Mouse (Mus musculus): Measurements from ENCODE around the gene Prune1. TPM values are rescaled to one million over a fixed set of nuclear protein-coding genes. Genes with fewer than 3 reads are reported as not detected.

Prune1 gene
- polyA plus RNA-seq, 1 experiment from 2014 or later: 14.5 TPM

DNA sequence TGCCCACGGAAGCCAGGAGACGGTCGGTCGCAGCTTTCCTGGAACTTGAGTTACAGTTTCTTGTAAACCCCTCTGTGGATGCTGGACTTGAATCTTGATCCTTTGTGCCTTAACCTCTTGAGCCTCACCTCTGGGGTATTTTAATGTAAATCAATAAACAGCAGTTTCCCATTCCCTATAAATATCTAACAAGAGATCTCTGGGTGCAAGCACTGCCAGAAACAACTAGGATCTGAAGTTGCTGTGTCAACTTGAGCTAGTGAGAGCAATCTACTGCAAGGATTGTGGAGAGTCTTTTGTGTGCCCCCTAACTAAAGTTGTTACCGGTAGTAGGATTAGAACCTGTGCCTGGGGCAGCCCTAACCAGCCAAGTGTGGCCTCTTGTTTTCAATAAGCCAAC is 3.5 kb upstream of the Prune1 start:
- WGBS: 93% methylated on average over 5 of the region's 5 CpGs

DNA sequence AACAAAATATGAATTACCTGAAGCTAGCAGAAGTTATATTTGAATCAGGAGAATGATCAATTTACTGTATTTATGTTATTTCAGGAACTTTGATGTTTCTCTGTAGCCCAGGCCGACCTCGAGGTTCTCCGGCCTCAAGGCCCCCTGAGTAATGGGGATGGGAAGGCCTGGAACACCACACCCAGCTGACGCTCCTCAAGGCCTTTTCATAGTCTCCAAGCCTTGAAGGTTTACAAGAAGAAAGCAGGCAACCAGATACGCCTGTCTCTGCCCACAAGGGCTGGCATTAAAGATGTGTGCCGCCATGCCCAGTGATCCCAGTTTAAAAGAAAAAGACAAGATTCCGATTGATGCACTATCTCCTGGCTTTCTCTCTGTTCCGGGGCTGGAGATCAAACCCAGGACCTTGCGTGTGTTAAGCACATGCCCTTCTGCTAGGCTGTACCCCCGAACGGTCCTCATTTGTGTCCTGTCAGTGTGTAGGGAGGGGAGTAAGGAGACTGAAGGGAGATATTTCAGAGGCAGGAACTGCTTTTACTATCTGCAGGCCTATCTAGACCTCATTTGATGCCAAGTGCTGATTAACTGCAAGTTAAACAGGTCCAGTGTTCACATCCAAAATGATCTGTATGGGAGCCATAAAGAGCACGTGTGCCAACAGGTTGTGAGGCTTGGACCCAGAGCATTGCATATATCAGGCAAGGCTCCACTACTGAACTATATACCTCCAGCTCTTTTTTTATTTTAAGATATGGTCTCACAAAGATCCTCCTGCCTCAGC is 2.8 kb upstream of the Prune1 start:
- WGBS: 79% methylated on average over 12 of the region's 12 CpGs

More for the DNA sequence above, 3.5 kb upstream of the Prune1 start:
- H3K4me2 ChIP-seq (replicated peaks; ENCODE audit: low read depth, low read length): no peak overlapping the region
- peaks cover 19% of the 10 kb centered on the region; the same call in 1 of the 2 replicates for H3K4me1 ChIP-seq (ENCODE audit: insufficient read depth, low read depth, low read length)
- no peaks in the 10 kb centered on the region for H3K27me3 ChIP-seq (replicated peaks; ENCODE audit: insufficient read depth, low read length)
- no peak overlapping the region for H3K9ac ChIP-seq (replicated peaks; ENCODE audit: low read depth)
- TF ChIP-seq CTCF (IDR thresholded peaks at IDR 0.05) (no peak), EP300 (IDR thresholded peaks at IDR 0.05) (no peak)
- H3K9me3 ChIP-seq (ENCODE audit: low read length): no peaks in the 10 kb centered on the region
- H3K4me3 ChIP-seq (ENCODE audit: low read depth, low read length): no peak overlapping the region
- DNase-seq (ENCODE audit: low spot score) (no peak), ATAC-seq (no peak)
- H3K36me3 ChIP-seq (ENCODE audit: insufficient read depth, low read length): peaks cover 18% of the 10 kb centered on the region; the same call in 1 of the 2 replicates
- peak overlapping the region; percentile 10; the same call in 1 of the 2 replicates for H3K27ac ChIP-seq (ENCODE audit: low read length)

DNA sequence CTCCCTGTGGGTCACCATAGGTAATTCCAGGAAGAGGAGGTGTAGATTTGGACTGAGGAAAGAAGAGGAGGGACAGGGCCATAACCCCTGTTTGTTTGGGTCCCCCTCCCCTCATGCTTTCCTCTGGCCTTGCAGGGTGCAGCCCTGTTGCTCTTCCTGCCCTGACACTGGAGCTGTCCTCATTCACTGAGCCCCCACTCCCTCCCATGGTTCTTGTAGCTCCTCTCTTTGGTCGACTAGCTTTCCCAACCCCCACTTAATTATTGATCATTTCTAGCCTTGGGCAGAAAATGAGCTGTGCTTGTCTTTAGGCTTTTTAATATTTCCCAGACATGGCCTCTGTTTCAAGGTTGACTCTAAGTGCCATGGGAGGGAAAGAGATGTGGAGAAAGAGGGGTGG is 2.2 kb upstream of the Prune1 start:
- H3K9me3 ChIP-seq (ENCODE audit: low read length): no peaks in the 10 kb centered on the region
- H3K27ac ChIP-seq (ENCODE audit: low read length): peak overlapping the region; percentile 99
- peak overlapping the region; percentile 86; the same call in 1 of the 2 replicates for H3K9ac ChIP-seq (replicated peaks; ENCODE audit: low read depth)
- 4% methylated on average over 1 of the region's 1 CpGs for WGBS
- peaks cover 19% of the 10 kb centered on the region; the same call in 1 of the 2 replicates for H3K4me1 ChIP-seq (ENCODE audit: insufficient read depth, low read depth, low read length)
- peaks cover 13% of the 10 kb centered on the region; the same call in 1 of the 2 replicates for H3K36me3 ChIP-seq (ENCODE audit: insufficient read depth, low read length)
- H3K4me2 ChIP-seq (replicated peaks; ENCODE audit: low read depth, low read length): peak overlapping the region; percentile 74
- no peaks in the 10 kb centered on the region for H3K27me3 ChIP-seq (replicated peaks; ENCODE audit: insufficient read depth, low read length)
- DNase-seq (ENCODE audit: low spot score) (no peak), ATAC-seq (no peak)
- H3K4me3 ChIP-seq (ENCODE audit: low read depth, low read length): peak overlapping the region; percentile 77
- no peak for TF ChIP-seq CTCF (IDR thresholded peaks at IDR 0.05)
- no peak for TF ChIP-seq EP300 (IDR thresholded peaks at IDR 0.05)

More for the DNA sequence above, 2.8 kb upstream of the Prune1 start:
- H3K27ac ChIP-seq (ENCODE audit: low read length): no peak overlapping the region
- H3K36me3 ChIP-seq (ENCODE audit: insufficient read depth, low read length): peaks cover 15% of the 10 kb centered on the region; the same call in 1 of the 2 replicates
- ATAC-seq (no peak), DNase-seq (ENCODE audit: low spot score) (no peak)
- H3K27me3 ChIP-seq (replicated peaks; ENCODE audit: insufficient read depth, low read length): no peaks in the 10 kb centered on the region
- H3K4me3 ChIP-seq (ENCODE audit: low read depth, low read length): no peak overlapping the region
- TF ChIP-seq CTCF (IDR thresholded peaks at IDR 0.05) (no peak), EP300 (IDR thresholded peaks at IDR 0.05) (no peak)
- H3K4me2 ChIP-seq (replicated peaks; ENCODE audit: low read depth, low read length): peak overlapping the region; percentile 74
- H3K9me3 ChIP-seq (ENCODE audit: low read length): no peaks in the 10 kb centered on the region
- H3K4me1 ChIP-seq (ENCODE audit: insufficient read depth, low read depth, low read length): peaks cover 19% of the 10 kb centered on the region; the same call in 1 of the 2 replicates
- no peak overlapping the region for H3K9ac ChIP-seq (replicated peaks; ENCODE audit: low read depth)

DNA sequence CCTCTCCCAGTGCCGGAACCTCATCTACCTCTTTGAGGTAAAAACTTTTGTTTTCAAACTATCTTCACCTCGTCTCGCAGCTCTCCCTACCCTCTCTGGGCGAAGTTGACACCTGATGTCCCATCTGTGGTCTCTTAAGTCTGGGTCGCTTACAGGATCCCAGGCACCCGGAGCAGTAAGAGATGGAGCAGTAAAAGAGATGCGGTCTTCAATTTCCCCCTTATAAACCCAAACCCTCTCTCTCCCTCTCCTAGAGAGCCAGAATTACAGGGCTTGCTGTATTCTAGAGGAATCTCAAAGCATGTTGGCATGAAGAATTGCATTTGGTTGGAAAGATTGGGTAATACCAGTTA is 1.7 kb upstream of the Prune1 start:
- no peak for TF ChIP-seq EP300 (IDR thresholded peaks at IDR 0.05)
- TF ChIP-seq CTCF (IDR thresholded peaks at IDR 0.05): no peak
- Histone ChIP-seq H3K4me2 (replicated peaks; ENCODE audit: low read depth, low read length) (peak overlapping the region; percentile 74), H3K36me3 (ENCODE audit: insufficient read depth, low read length) (peaks cover 10% of the 10 kb centered on the region; the same call in 1 of the 2 replicates), H3K27ac (ENCODE audit: low read length) (peak overlapping the region; percentile 99), H3K9me3 (ENCODE audit: low read length) (no peaks in the 10 kb centered on the region), H3K27me3 (replicated peaks; ENCODE audit: insufficient read depth, low read length) (no peaks in the 10 kb centered on the region), H3K4me1 (ENCODE audit: insufficient read depth, low read depth, low read length) (peaks cover 19% of the 10 kb centered on the region; the same call in 1 of the 2 replicates), H3K9ac (replicated peaks; ENCODE audit: low read depth) (peak overlapping the region; percentile 86), H3K4me3 (ENCODE audit: low read depth, low read length) (peak overlapping the region; percentile 77)
- 3% methylated on average over 7 of the region's 7 CpGs for WGBS
- DNase-seq (ENCODE audit: low spot score): peak; percentile 53
- no peak for ATAC-seq

DNA sequence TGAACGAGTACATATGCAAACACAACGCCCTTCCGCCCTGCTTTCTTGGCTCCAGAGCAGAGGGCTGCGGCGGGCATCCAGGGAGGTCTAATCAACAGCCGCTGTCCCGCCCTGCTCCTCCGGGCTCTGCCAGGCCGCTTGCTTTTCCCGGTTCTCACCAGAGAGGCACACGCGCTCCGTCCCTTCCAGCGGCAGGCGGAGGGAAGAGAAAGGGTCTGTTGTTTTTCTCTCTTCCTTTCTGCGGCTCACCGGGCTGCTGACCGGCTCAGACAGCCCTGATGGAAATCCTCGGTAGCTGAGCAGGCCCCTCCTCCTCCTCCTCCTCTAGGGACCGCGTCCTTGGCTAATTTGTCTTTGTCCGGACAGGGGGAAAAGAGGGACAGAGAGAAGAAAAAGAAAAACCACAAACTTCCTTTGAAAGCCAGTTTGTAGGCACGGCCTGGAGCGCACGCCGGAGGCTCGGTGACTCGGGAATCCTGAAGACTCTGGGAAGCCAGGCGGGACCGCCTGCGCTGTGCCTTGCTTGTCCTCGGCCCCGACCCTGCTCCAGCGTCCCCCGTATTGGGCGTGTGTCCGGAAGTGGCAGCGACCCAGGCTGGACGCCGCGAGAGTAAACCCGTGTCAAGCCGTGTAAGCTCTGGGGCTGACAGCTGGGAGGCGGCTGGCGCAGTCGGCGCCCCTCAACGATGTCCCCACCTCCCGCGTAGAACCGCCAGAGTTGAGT is 1.2 kb upstream of the Prune1 start:
- Histone ChIP-seq H3K36me3 (ENCODE audit: insufficient read depth, low read length) (peaks cover 6% of the 10 kb centered on the region; the same call in 1 of the 2 replicates), H3K27ac (ENCODE audit: low read length) (peak overlapping the region; percentile 99), H3K4me1 (ENCODE audit: insufficient read depth, low read depth, low read length) (peaks cover 19% of the 10 kb centered on the region; the same call in 1 of the 2 replicates), H3K27me3 (replicated peaks; ENCODE audit: insufficient read depth, low read length) (no peaks in the 10 kb centered on the region), H3K4me2 (replicated peaks; ENCODE audit: low read depth, low read length) (peak overlapping the region; percentile 74), H3K9me3 (ENCODE audit: low read length) (no peaks in the 10 kb centered on the region), H3K9ac (replicated peaks; ENCODE audit: low read depth) (peak overlapping the region; percentile 86), H3K4me3 (ENCODE audit: low read depth, low read length) (peak overlapping the region; percentile 77)
- DNase-seq (ENCODE audit: low spot score): peak; percentile 93
- under 1% methylated on average over 50 of the region's 51 CpGs for WGBS
- peak; percentile 78 for ATAC-seq
- TF ChIP-seq CTCF (IDR thresholded peaks at IDR 0.05) (peak; percentile 64), EP300 (IDR thresholded peaks at IDR 0.05) (no peak; the same call in 1 of the 2 replicates)

DNA sequence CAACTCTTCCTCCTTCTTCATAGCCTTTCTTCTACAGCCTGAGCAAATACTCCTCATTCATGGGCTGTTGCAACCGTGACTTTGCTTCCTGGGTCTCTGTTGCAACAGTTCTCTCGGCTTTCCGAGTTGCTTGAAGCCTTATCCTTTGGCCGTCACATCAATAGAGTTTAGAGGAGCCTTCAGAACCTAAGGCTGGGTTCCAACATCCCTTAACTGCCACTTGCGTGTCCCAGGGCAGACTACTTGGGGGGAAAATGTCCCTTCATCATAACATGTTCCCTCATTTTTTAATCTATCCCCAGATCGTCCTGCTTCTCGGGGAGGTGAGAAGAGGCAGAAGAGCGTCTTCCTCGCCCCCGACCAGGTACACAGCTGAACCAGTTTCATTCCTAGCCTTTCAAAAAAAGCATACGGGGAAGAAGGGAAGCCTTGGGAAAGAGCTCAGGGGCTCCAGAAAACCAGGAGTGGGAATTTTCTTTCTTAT is 547 bp upstream of the Prune1 start:
- Histone ChIP-seq H3K27me3 (replicated peaks; ENCODE audit: insufficient read depth, low read length) (no peaks in the 10 kb centered on the region), H3K9me3 (ENCODE audit: low read length) (no peaks in the 10 kb centered on the region), H3K27ac (ENCODE audit: low read length) (peak overlapping the region; percentile 99), H3K4me2 (replicated peaks; ENCODE audit: low read depth, low read length) (peak overlapping the region; percentile 74), H3K4me1 (ENCODE audit: insufficient read depth, low read depth, low read length) (peaks cover 19% of the 10 kb centered on the region; the same call in 1 of the 2 replicates), H3K9ac (replicated peaks; ENCODE audit: low read depth) (peak overlapping the region; percentile 86), H3K4me3 (ENCODE audit: low read depth, low read length) (peak overlapping the region; percentile 77), H3K36me3 (ENCODE audit: insufficient read depth, low read length) (0 out of 2 replicates have a peak, but pooled peaks cover under 1% of the 10 kb centered on the region)
- DNase-seq (ENCODE audit: low spot score) (peak; percentile 95), ATAC-seq (peak; percentile 58)
- TF ChIP-seq CTCF (IDR thresholded peaks at IDR 0.05) (no peak), EP300 (IDR thresholded peaks at IDR 0.05) (peak; percentile 73)
- WGBS: under 1% methylated on average over 11 of the region's 11 CpGs

All from lung, postnatal 0 days (tissue).